In the genomic region with DNA sequence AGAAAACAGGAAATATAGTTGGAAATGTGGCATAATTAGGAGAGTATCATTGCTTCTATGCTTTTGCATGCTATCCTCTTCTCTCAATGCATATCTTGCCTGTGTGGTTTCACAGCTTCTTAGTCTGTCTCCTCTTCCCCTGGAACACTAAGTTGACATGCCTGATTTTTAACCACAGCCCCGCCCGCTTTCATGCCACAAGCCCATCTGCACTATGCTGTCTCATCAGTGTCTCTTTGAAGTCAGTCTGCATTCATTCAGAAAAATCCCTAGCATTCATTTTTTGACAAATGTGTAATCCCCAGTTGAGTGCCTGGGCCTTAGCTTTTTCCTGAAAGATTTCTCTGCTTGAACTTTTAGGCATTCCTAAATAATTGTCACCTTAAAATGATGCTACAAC, we compare ENCODE assay signal across 25 mouse cellular contexts. TPM values are rescaled to one million over a fixed set of nuclear protein-coding genes. Genes with fewer than 3 reads are reported as not detected.
DNase-seq lines count a peak whose midpoint lies in the region; ATAC-seq and TF ChIP-seq lines count a peak whose summit lies in the region.
"Had no signal": no experiment of that assay in that cellular context is flagged by ENCODE, and none has a peak within 500 bp of the region (broad histone marks: within the 10 kb centered on the region; RNA-seq: fewer than 3 reads in every experiment).

No protein-coding gene starts in this region.

- no peaks in the 10 kb centered on the region for H3K79me3 ChIP-seq in C2C12 (ENCODE audit: low read depth)

- H3ac ChIP-seq in C2C12 (ENCODE audit: control insufficient read depth, insufficient read length, low read depth) (no peak overlapping the region), myocyte (ENCODE audit: control insufficient read depth, insufficient read length) (no peak overlapping the region)

- H3K9me3 ChIP-seq in embryonic facial prominence, embryonic 14.5 days (ENCODE audit: control insufficient read depth, low read length): no peaks in the 10 kb centered on the region
- no peaks in the 10 kb centered on the region for H3K9me3 ChIP-seq in embryonic facial prominence, embryonic 10.5 days
- H3K9me3 ChIP-seq in midbrain, embryonic 13.5 days: no peaks in the 10 kb centered on the region
- H3K9me3 ChIP-seq: embryonic facial prominence, embryonic 15.5 days; heart, embryonic 13.5 days; hindbrain, embryonic 15.5 days had no signal

- TF ChIP-seq CTCF in C2C12 (IDR thresholded peaks at IDR 0.05; ENCODE audit: control insufficient read depth, insufficient read depth, insufficient read length): no peak

- H3K79me2 ChIP-seq in C2C12 (ENCODE audit: control insufficient read depth, insufficient read depth) (no peaks in the 10 kb centered on the region), myocyte (ENCODE audit: control insufficient read depth, insufficient read depth) (no peaks in the 10 kb centered on the region)

- H3K36me3 ChIP-seq in embryonic facial prominence, embryonic 14.5 days (ENCODE audit: control insufficient read depth, insufficient read depth, low read length): no peaks in the 10 kb centered on the region
- H3K36me3 ChIP-seq in embryonic facial prominence, embryonic 10.5 days (replicated peaks): no peaks in the 10 kb centered on the region
- no peaks in the 10 kb centered on the region for H3K36me3 ChIP-seq in C2C12 (ENCODE audit: control insufficient read depth, insufficient read depth)
- no peaks in the 10 kb centered on the region for H3K36me3 ChIP-seq in myocyte (ENCODE audit: control insufficient read depth, insufficient read depth)
- no peaks in the 10 kb centered on the region for H3K36me3 ChIP-seq in midbrain, embryonic 13.5 days
- H3K36me3 ChIP-seq: embryonic facial prominence, embryonic 15.5 days; heart, embryonic 13.5 days; hindbrain, embryonic 15.5 days had no signal

- no peak for ATAC-seq in embryonic facial prominence, embryonic 14.5 days (ENCODE audit: low read depth)
- no peak for ATAC-seq in midbrain, embryonic 13.5 days
- ATAC-seq: forebrain, embryonic 14.5 days; forebrain, postnatal 0 days had no signal

- no peak overlapping the region for H3K9ac ChIP-seq in embryonic facial prominence, embryonic 14.5 days (ENCODE audit: low read depth, low read length)
- H3K9ac ChIP-seq in midbrain, embryonic 13.5 days (replicated peaks): no peak overlapping the region
- H3K9ac ChIP-seq: embryonic facial prominence, embryonic 15.5 days; forebrain, postnatal 0 days; heart, embryonic 13.5 days; hindbrain, embryonic 15.5 days had no signal

- peak; percentile 35 for DNase-seq in embryonic facial prominence, embryonic 14.5 days (ENCODE audit: low spot score)
- DNase-seq in embryonic facial prominence, embryonic 10.5 days (ENCODE audit: low spot score): no peak
- DNase-seq in thymus, postnatal 25 days: peak; percentile 8
- no peak for DNase-seq in thymus, postnatal 0 days (ENCODE audit: low spot score)
- no peak for DNase-seq in left cerebral cortex, postnatal 36 days (ENCODE audit: low spot score in 2 of 2)
- DNase-seq: adrenal gland, postnatal 14 days; cerebellum, adult 11 months; cerebellum, adult 2 months; cerebellum, postnatal 10 days; cerebellum, postnatal 36 days; embryo, embryonic 11 days; forebrain, postnatal 0 days; gastrocnemius, adult 2 months; gastrocnemius, postnatal 14 days; heart, adult 18-20 months; heart, postnatal 14 days; heart, postnatal 4 days had no signal

- intact Hi-C loops in left cerebral cortex, postnatal 36 days (cut with DNase I): no loop called here

- no peaks in the 10 kb centered on the region for H3K4me1 ChIP-seq in embryonic facial prominence, embryonic 14.5 days (ENCODE audit: control insufficient read depth, insufficient read depth, low read length)
- no peaks in the 10 kb centered on the region for H3K4me1 ChIP-seq in embryonic facial prominence, embryonic 10.5 days
- H3K4me1 ChIP-seq in midbrain, embryonic 13.5 days (replicated peaks): peaks cover 12% of the 10 kb centered on the region; the same call in 1 of the 2 replicates
- H3K4me1 ChIP-seq: embryonic facial prominence, embryonic 15.5 days; heart, embryonic 13.5 days; hindbrain, embryonic 15.5 days had no signal

- no peaks in the 10 kb centered on the region for H3K27me3 ChIP-seq in embryonic facial prominence, embryonic 14.5 days (replicated peaks; ENCODE audit: control insufficient read depth, insufficient read depth, low read length)
- no peaks in the 10 kb centered on the region for H3K27me3 ChIP-seq in embryonic facial prominence, embryonic 10.5 days (replicated peaks; ENCODE audit: low read depth, poor library complexity, severe bottlenecking)
- no peaks in the 10 kb centered on the region for H3K27me3 ChIP-seq in C2C12 (ENCODE audit: control insufficient read depth, insufficient read depth, insufficient read length)
- no peaks in the 10 kb centered on the region for H3K27me3 ChIP-seq in myocyte (ENCODE audit: control insufficient read depth, insufficient read depth, insufficient read length)
- H3K27me3 ChIP-seq in midbrain, embryonic 13.5 days: no peaks in the 10 kb centered on the region
- H3K27me3 ChIP-seq: embryonic facial prominence, embryonic 15.5 days; heart, embryonic 13.5 days; hindbrain, embryonic 15.5 days had no signal

- WGBS in embryonic facial prominence, embryonic 14.5 days: 71% methylated on average over 2 of the region's 2 CpGs
- WGBS in embryonic facial prominence, embryonic 10.5 days: 83% methylated on average over 2 of the region's 2 CpGs
- WGBS in midbrain, embryonic 13.5 days: 85% methylated on average over 2 of the region's 2 CpGs

- TF ChIP-seq POLR2A in myocyte (IDR thresholded peaks at IDR 0.05; ENCODE audit: insufficient read length, low read depth): no peak

- no peak overlapping the region for H3K4me3 ChIP-seq in embryonic facial prominence, embryonic 14.5 days (ENCODE audit: low read depth, low read length)
- H3K4me3 ChIP-seq in embryonic facial prominence, embryonic 10.5 days: no peak overlapping the region
- no peak overlapping the region for H3K4me3 ChIP-seq in C2C12 (ENCODE audit: insufficient read depth, poor library complexity, severe bottlenecking)
- no peak overlapping the region for H3K4me3 ChIP-seq in myocyte
- H3K4me3 ChIP-seq in midbrain, embryonic 13.5 days (replicated peaks): no peak overlapping the region
- H3K4me3 ChIP-seq: embryonic facial prominence, embryonic 15.5 days; gastrocnemius, adult 2 months; heart, embryonic 13.5 days; hindbrain, embryonic 15.5 days had no signal

- no peak overlapping the region for H3K4me2 ChIP-seq in embryonic facial prominence, embryonic 14.5 days (ENCODE audit: low read depth, low read length)
- peak overlapping the region; percentile 39 for H3K4me2 ChIP-seq in myocyte (ENCODE audit: low read depth)
- H3K4me2 ChIP-seq in midbrain, embryonic 13.5 days (replicated peaks): no peak overlapping the region
- H3K4me2 ChIP-seq: embryonic facial prominence, embryonic 15.5 days; heart, embryonic 13.5 days; hindbrain, embryonic 15.5 days had no signal

- no peak overlapping the region for H3K27ac ChIP-seq in embryonic facial prominence, embryonic 14.5 days (replicated peaks; ENCODE audit: low read depth, low read length)
- no peak overlapping the region for H3K27ac ChIP-seq in embryonic facial prominence, embryonic 10.5 days (replicated peaks)
- no peak overlapping the region for H3K27ac ChIP-seq in midbrain, embryonic 13.5 days
- H3K27ac ChIP-seq: embryonic facial prominence, embryonic 15.5 days; gastrocnemius, adult 2 months; heart, embryonic 13.5 days; hindbrain, embryonic 15.5 days had no signal

TF ChIP-seq in C2C12, 6 proteins besides CTCF, POLR2A, EP300 and RAD21:
- TF ChIP-seq FOSL1 (IDR thresholded peaks at IDR 0.05; ENCODE audit: insufficient read depth, low read length, poor library complexity, severe bottlenecking): no peak
- peak; percentile 33 for TF ChIP-seq MYOD1 (IDR thresholded peaks at IDR 0.05; ENCODE audit: control insufficient read depth, insufficient read length, low read depth)

TF ChIP-seq in myocyte, 11 proteins besides CTCF, POLR2A, EP300 and RAD21:
- TF ChIP-seq E2F4 (IDR thresholded peaks at IDR 0.05; ENCODE audit: insufficient read depth) (no peak), SRF (IDR thresholded peaks at IDR 0.05; ENCODE audit: control insufficient read depth, insufficient read length, low read depth) (no peak), CEBPB (IDR thresholded peaks at IDR 0.05; ENCODE audit: insufficient read depth, poor library complexity, severe bottlenecking) (no peak), USF1 (IDR thresholded peaks at IDR 0.05; ENCODE audit: low read depth) (no peak), POLR2AphosphoS2 (IDR thresholded peaks at IDR 0.05; ENCODE audit: insufficient read length, low read depth) (no peak), MAX (IDR thresholded peaks at IDR 0.05; ENCODE audit: low read depth) (no peak), TCF12 (IDR thresholded peaks at IDR 0.05; ENCODE audit: insufficient read depth, poor library complexity, severe bottlenecking) (no peak), TCF3 (IDR thresholded peaks at IDR 0.05; ENCODE audit: insufficient read length, low read depth) (no peak), MYOG (IDR thresholded peaks at IDR 0.05; ENCODE audit: control insufficient read depth in 1 of 3, insufficient read depth in 1 of 3, insufficient read length in 2 of 3, low read depth in 2 of 3) (no peak), REST (IDR thresholded peaks at IDR 0.05; ENCODE audit: insufficient read depth, insufficient read length) (no peak), MYOD1 (IDR thresholded peaks at IDR 0.05; ENCODE audit: control insufficient read depth in 1 of 3, insufficient read length in 2 of 3, low read depth in 2 of 3) (no peak)

RNA-seq across cellular contexts. Expression of gene Asic2, which starts 45.2 kb away (rescaled TPM):
- polyA plus RNA-seq in embryonic facial prominence, embryonic 14.5 days (2014; fragmentation: Nextera tagmentation; extraction: Ambion mirVana): 0.43 and 0.65 TPM in 2 replicates
- polyA plus RNA-seq in embryonic facial prominence, embryonic 10.5 days (2016; fragmentation: Nextera tagmentation; extraction: Ambion mirVana): 0.66 and 0.75 TPM in 2 replicates
- not detected in 2 replicates for polyA plus RNA-seq in thymus, postnatal 0 days (2015; fragmentation: Nextera tagmentation; extraction: Ambion mirVana)
- not detected for polyA plus RNA-seq in C2C12 (2012; fragmentation: generic; extraction: Trizol)
- polyA plus RNA-seq in myocyte (2012; fragmentation: generic; extraction: Trizol): not detected
- 5.0 and 5.2 TPM in 2 replicates for polyA plus RNA-seq in midbrain, embryonic 13.5 days (2015; fragmentation: Nextera tagmentation; extraction: Ambion mirVana)
- total RNA-seq in left cerebral cortex, postnatal 36 days (2021): 10 to 100 TPM; 73.7 to 79.1 TPM
- total RNA-seq: heart, adult 18-20 months; heart, postnatal 14 days had no signal
- polyA plus RNA-seq: heart, embryonic 16.5 days had no signal

Comparison
In these comparisons a context has a peak if more than half of its experiments do, and no peak if none do; other contexts are left out.
1. DNase-seq: peak in embryonic facial prominence, embryonic 14.5 days (single experiment) and thymus, postnatal 25 days (single experiment); none in embryonic facial prominence, embryonic 10.5 days (single experiment), thymus, postnatal 0 days (single experiment) and left cerebral cortex, postnatal 36 days (0 of 2).